Mouse (Mus musculus) left cerebral cortex, postnatal 14 days (tissue): ENCODE results near the gene Cebpz. TPM values are rescaled to one million over a fixed set of nuclear protein-coding genes. Genes with fewer than 3 reads are reported as not detected.

ENCODE experiments used
- DNase-seq, 2 experiments: peaks; one replicate each; pipeline ENCODE4 v3.0.0; 2021 to 2022; ENCODE audit warnings: low spot score in 2 of 2, mixed read lengths in 1 of 2
- intact Hi-C: fragments of 180-260 bp; cut with DNase I; formaldehyde crosslinking; loops from one replicate; pipeline ENCODE4 v1.15.1; 2025
- long read RNA-seq, 2 experiments: library from polyadenylated mRNA; stranded (forward); transcript quantifications; one replicate each; pipeline ENCODE4 v2.0.0; 2021
- total RNA-seq, 2 experiments: library from RNA; stranded (reverse); gene quantifications; 2 replicates each; pipeline ENCODE4 v1.2.3; 2021

Cebpz gene
- total RNA-seq: 10 to 100 TPM; 33.2 to 33.5 TPM
- long read RNA-seq, experiment 1, full-length matches to known transcripts: 23 of 27 reads
- long read RNA-seq, experiment 1, partial matches to known transcripts: 3 of 27 reads
- long read RNA-seq, experiment 1, other reads (novel, unspliced or antisense): 1 of 27 reads
- long read RNA-seq, experiment 2, full-length matches to known transcripts: 23 of 29 reads
- long read RNA-seq, experiment 2, partial matches to known transcripts: 5 of 29 reads
- long read RNA-seq, experiment 2, other reads (novel, unspliced or antisense): 1 of 29 reads

DNA sequence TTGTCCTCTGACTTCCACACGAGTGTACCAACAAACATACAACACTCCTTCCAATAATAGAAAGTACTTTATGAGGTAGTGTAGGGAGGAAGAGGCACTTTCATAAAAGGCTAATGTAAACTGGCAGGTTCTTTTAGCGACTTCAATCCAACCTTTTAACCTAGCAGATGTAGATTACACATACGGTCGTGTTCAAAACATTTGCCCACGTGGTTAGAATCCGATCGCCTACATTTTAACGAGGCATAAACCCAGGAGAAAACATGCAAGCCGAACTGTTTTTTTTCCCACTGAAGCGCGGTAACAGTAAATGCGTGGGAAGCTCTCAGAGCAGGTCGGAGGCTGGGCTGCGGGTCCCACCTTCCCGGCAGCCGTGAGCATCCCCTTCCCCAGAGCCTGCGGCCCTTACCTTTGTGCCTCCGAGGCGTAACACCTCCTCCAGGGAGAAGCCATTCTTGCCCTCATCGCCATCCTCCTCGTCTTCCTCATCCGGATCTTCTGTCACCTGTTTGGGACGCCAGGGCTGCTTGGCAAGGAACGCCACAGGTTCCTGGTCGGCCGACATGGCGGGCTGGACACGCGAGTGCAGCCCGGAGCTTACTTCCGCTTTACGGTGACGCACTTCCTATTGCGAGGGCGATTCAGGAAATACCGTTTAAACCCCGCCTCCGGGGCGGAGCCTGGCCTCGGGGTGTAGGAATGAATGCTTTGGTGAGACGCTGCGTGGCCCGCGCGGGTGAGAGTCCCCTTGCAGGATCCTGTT lies at the start of gene Cebpz, which contains the start of gene Ndufaf7:
Cebpz (minus strand) TSS at position 601 of the 763 bp plus-strand sequence.
Ndufaf7 (plus strand) TSS at position 671 of the 763 bp plus-strand sequence.
- intact Hi-C loops: loop anchor here (5.0 kb wide), 1 partner anchor 99 kb away; the partner anchor contains the start of genes Gpatch11 and Heatr5b
- peak; percentile 96 to 99 for DNase-seq

- intact Hi-C loops: no loop called here
- no peak for DNase-seq
These were observed 46.9 kb upstream of the Cebpz start for GRCm38 (mm10) chr17:78983736-78984135.

DNA sequence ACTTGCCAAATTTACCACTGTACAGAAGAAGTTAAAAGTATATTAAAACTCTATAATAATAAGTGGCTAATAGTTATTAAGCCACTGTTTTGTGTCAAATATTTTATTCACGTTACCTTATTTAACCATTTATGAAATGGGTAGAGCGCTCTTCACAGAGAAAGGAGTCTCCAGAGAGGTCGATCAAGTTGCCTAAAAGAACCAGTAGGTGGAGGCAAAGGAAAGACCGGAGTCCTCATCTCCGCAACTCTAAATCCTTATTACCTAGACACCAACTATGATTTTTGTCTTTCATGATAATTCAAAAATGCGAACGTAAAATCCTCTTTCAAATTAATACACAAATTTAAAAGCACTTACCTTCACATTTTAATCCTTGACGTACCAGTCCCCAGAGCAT lies 46.3 kb upstream of the Cebpz start:
- no peak for DNase-seq
- intact Hi-C loops: no loop called here

GRCm38 (mm10) chr17:78968500-78968899 lies 31.6 kb upstream of the Cebpz start:
- intact Hi-C loops: no loop called here
- DNase-seq: no peak

DNA sequence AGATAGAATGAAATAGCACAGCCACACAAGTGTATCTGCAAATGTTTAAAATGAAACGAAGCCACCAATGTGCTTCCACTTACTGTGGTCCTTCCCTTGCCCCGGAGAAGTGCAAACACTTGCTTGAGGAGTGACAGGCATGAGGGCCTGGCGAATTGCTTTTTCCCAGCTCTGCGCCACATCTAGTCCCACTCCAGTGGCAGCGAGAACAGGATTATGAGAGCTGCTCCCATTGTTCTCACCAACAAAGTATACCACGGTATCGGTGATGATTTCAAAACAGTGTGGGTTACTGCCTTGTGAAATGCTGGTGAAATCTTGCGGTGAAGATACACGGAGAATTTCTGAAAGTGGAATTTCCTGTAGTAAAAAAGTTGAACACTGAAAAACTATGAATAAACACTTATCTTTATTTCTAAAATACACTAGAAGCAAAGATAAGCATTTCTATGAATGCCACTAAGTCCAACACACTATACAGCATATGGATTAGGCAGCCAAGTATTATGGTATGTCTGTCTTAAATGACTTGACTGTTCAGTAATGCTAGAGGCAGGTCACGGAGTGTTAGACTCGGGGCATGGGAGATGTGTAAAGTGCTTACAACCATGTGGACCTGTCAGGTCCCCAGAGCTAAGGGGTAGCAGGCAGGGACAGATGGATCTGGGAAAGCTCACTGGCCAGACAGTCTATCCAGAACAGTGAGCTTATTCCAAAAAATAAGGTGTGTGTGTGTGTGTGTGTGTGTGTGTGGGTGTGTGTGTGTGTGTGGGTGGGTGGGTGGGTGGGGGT lies 29.4 kb upstream of the Cebpz start:
- intact Hi-C loops: no loop called here
- no peak for DNase-seq

DNA sequence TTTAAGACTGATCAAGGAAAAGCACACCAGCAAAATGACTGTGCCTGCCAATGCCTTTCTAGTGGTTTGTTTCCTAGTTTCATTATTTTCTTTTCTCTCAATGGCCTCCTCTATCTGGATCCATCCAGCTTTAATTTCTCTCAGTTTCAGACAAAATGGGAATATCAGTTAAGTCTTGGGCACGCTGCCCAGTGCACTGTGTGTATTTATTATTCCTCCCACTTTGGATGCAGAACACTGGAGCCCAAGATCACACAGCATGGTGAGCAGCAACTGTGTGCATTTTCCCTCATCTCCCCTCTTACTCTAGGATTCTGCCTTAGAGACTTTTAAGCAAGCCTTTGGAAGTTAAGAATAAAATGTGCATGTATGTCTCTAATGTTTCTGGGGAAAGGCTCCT lies 27.5 kb upstream of the Cebpz start:
- intact Hi-C loops: no loop called here
- peak; percentile 27 to 39 for DNase-seq

DNA sequence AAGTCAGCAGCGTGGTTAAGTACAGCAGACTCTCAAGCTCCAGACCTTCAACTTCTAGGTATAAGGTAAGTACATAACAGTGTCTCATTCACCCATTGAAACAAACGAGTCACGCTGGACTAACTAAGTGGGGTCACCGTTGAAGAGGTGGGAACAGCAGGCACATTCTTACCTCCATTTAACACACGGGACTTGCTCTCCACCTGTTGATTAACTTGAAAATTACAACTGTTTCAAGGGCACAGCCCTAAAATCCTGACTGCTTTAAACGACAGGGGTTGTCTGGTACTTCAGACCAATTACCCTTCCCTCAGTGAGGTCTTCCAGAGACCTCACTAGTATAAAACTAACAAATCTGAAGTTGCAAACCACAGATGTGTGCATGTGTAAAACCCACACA lies 22.6 kb upstream of the Cebpz start:
- DNase-seq: no peak
- intact Hi-C loops: no loop called here

GRCm38 (mm10) chr17:78953240-78953639 lies 16.4 kb upstream of the Cebpz start:
- intact Hi-C loops: no loop called here
- DNase-seq: no peak

DNA sequence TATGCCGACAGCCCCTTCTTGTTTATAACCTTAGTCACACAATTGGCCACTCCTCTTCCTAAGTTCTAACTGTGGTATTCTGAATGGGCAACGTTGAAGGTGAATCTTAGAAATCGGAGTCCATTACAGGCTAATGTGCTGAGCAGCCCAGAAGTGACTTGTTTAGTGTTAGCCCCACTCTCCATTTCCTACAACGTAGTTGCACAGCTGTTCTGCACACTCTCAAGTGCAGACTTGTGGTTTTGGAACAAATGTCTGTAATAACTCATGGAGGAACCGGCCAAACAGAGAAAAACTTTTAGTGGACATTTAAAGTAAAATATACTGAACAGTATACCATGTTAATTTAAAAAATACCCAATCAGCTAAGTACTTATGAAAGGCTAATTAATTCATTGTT lies 15.2 kb upstream of the Cebpz start:
- intact Hi-C loops: no loop called here
- DNase-seq: no peak

- intact Hi-C loops: no loop called here
- DNase-seq: no peak
These were observed 14.4 kb upstream of the Cebpz start for GRCm38 (mm10) chr17:78951225-78951624.

- DNase-seq: no peak
- intact Hi-C loops: no loop called here
These were observed 5.7 kb upstream of the Cebpz start for GRCm38 (mm10) chr17:78942579-78942978.

DNA sequence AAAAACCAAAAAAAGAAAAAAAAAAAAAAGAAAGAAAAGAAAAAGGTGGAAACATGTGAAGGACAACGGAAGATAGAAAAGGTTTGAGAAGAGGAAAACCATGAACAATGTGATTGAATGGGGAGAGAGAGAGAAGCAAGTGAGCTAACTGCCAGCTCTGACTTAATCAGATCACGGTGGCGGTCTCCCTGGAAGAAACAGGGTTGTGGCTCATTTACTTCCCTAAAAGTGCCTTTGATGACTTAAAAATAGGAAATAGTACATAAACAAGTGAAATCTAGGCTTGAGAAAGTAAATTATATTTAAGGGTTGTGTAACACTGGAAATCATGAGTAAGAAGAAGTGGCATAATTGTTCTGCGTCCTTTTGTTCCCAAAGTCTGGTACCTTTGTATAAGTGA lies 2.1 kb upstream of the Cebpz start:
- intact Hi-C loops: loop anchor here (5.0 kb wide), 1 partner anchor 102 kb away; the partner anchor contains the start of genes Gpatch11 and Heatr5b

GRCm38 (mm10) chr17:78937229-78937853 lies 475 bp upstream of the Cebpz start:
- peak in 1 of 2 experiments; percentile 23 for DNase-seq
- intact Hi-C loops: loop anchor here (5.0 kb wide), 1 partner anchor 100 kb away; the partner anchor contains the start of genes Gpatch11 and Heatr5b

More for the DNA sequence above, 2.1 kb upstream of the Cebpz start:
- no peak for DNase-seq

- intact Hi-C loops: loop anchor here (5.0 kb wide), 1 partner anchor 99 kb away; the partner anchor contains the start of genes Gpatch11 and Heatr5b
- DNase-seq: no peak
These were observed 1.0 kb downstream of the Cebpz start for GRCm38 (mm10) chr17:78935857-78936256.

- intact Hi-C loops: no loop called here
- peak; percentile 13 to 29 for DNase-seq
These were observed 19.2 kb downstream of the Cebpz start for GRCm38 (mm10) chr17:78917696-78918095.

- no peak for DNase-seq
- intact Hi-C loops: no loop called here
These were observed 20.0 kb downstream of the Cebpz start for GRCm38 (mm10) chr17:78916899-78917298.

GRCm38 (mm10) chr17:78916369-78916813 lies 20.5 kb downstream of the Cebpz start, which contains the start of gene Cebpzos:
TSS of gene Cebpzos (plus strand) at chr17:78916500.
- DNase-seq: peak; percentile 87 to 91
- intact Hi-C loops: no loop called here

- intact Hi-C loops: no loop called here
- DNase-seq: no peak
These were observed 21.1 kb downstream of the Cebpz start for GRCm38 (mm10) chr17:78915772-78916171.

- no peak for DNase-seq
- intact Hi-C loops: no loop called here
These were observed 22.9 kb downstream of the Cebpz start for GRCm38 (mm10) chr17:78913921-78914320.
